Mouse (Mus musculus) ovary, postnatal 14 days (tissue): ENCODE data around the gene Olfr504.
"Not testable (repeated sequence)": the region's sequence is repeated elsewhere in the genome, so short reads cannot be mapped to it uniquely, and the experiment has no call there.

Experiments
- DNase-seq: peaks from one replicate; pipeline ENCODE4 v3.0.0; 2022; ENCODE audit warnings: low spot score

The Olfr504 gene

DNA sequence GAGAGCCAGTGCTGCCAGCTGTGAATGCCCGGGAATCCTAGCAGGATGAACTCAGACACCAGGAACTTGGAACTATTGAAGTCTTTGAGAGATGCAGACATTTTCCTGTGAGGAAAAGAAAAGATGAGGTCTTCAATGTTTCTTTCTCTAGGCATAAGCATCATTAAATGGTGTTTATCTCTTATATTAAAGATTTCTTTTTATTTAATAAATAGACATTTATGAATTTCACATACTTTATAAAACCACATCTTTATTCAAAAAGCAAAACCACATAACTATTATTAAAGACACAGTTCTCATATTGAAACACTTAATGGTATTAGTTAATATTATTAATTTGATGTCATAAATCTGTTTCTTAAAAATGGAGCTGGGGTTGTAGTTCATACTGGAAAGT is at the start of gene Olfr504:
Olfr504 (minus strand) TSS at position 101 of the 400 bp plus-strand sequence.
- DNase-seq = no peak

DNA sequence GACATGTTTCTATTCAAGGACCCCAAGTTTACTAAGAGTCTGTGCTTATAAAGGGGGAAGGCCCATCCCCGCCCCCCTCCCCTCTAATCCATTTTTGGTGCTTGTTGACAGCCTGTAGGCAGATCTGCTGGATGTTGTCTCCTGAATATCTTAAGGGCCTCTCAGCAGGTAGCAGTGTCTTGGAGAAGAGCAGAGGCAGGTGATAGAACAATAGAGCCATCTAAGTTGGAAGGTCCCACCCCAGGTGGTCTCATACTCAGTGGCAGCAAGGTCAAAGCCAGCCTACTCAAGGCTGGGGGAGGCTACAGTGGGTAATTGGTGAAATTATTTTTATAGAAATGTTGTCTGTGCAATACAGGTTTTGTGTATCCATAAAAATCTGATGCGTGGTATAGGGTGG is 48.5 kb upstream of the Olfr504 start:
- no peak for DNase-seq

DNA sequence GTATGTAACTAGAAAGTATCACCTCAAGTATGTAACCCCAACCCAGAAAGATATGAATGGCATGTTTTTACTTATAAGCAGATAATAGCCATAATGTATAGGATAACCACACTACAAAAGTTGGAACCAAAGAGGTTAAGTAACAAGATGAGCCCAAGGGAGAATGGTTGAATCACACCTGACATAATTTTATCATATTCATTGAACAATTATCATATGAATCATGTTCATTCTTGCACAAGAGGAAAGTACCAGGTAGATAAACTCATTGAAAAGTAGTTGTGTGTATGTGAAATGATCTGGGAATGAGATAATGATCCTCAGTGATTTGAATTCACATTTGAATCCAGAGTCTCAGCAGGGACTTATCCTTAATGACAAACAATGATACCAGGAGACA is 44.9 kb upstream of the Olfr504 start, which contains the start of gene Olfr506:
Olfr506 (plus strand) TSS at position 301 of the 400 bp plus-strand sequence.
- DNase-seq = no peak

DNA sequence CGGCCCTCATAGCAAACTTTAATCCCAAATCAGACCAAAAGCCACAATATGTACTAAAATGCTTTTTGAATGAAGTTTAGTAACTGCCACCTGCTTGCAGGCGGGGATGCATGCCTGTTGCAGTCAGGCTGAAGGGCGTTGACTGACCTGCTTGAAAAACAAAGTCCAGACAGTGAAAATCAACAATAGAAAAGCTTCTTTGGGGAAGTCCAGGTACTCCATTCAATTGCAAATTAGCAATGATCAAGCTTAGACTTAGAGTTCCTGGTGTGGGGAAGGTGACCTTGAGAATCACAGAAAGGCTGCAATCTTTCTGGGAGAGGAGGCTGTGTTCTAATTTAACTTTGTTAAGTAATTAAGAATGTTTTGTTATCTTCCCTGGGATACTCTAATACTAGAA is 36.3 kb upstream of the Olfr504 start:
- DNase-seq = not testable (repeated sequence)

- DNase-seq = no peak
These were observed 24.2 kb upstream of the Olfr504 start for GRCm38 (mm10) chr7:108589797-108590196.

DNA sequence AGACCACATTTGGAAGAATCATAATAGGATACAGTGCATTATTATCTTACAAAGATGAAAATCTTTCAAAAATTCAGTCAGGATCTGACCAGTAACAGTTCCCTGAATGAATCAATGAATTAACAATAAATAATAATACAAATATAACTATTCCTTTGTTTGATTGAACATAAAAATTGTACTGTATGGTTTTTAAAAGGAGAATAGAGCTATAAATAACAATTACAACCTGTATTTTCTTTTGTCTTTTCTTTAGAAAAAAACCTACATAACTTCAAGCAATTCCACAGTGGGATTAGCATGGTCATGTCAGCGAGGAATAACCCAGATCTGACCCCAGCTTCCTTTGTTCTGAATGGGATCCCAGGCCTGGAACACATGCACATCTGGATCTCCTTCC is 21.4 kb downstream of the Olfr504 start, which contains the start of gene Olfr503:
Olfr503 (plus strand) TSS at position 301 of the 400 bp plus-strand sequence.
- not testable (repeated sequence) for DNase-seq

- DNase-seq = no peak
These were observed 23.2 kb downstream of the Olfr504 start for GRCm38 (mm10) chr7:108542416-108542815.

DNA sequence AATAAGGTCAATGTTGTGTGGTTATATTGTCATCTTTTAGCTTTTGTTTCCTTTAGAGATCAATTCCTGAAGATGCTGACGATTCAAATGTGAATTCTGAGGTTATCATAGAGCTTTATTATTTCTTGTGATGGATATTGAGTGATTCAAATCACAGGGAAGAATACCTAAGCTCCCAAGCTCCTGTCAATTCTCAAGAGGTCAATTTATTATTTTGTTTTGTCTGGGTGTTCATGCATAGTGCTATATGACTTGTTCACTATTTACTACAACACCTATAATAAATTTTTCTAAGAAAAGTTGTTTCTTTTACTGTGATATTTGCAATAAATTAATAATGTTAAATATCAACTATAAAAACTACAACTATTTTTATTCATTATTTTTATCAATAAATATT is 40.6 kb downstream of the Olfr504 start, which contains the start of gene Olfr502:
Olfr502 (minus strand) TSS at position 101 of the 400 bp plus-strand sequence.
- DNase-seq = no peak
